Mouse (Mus musculus) cerebellum, adult (tissue): ENCODE measurements at regions not wholly inside any gene's neighbourhood (a gene's known extent, or its start where the extent isn't known, plus 50 kb on each side); places are given as distances from the start of the nearest gene placed in this dataset.

ENCODE experiments used
- ATAC-seq: cut with Nextera tagmentation; 2 replicates; pipeline ENCODE4 v1.9.2; 2017; ENCODE audit warnings: mild to moderate bottlenecking, moderate library complexity, mixed read lengths; ENCODE audit not compliant: insufficient number of reproducible peaks, low FRiP score, low TSS enrichment

DNA sequence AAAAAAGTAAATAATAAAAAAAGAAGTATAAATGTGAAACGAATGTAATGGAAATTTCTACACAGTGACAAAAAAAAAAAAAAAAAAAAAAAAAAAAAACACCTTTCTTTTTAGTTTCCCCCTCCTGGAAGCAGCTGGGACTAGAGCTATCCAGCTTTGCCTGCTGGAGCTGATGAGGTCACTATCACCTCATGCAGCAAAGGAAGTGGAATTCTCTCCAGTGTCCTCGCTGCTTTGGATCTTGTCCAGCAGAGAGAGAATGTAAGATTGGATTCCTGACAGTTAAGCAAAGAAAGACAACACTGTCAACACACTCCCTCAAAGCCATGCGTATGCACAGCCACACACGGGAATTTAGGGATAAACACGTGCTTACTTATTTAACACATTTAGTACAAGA is 698.9 kb upstream of the 4930412O13Rik start:
- ATAC-seq: no peak

- no peak for ATAC-seq
Measured at GRCm38 (mm10) chr2:9184243-9184642, 696.8 kb upstream of the 4930412O13Rik start.

DNA sequence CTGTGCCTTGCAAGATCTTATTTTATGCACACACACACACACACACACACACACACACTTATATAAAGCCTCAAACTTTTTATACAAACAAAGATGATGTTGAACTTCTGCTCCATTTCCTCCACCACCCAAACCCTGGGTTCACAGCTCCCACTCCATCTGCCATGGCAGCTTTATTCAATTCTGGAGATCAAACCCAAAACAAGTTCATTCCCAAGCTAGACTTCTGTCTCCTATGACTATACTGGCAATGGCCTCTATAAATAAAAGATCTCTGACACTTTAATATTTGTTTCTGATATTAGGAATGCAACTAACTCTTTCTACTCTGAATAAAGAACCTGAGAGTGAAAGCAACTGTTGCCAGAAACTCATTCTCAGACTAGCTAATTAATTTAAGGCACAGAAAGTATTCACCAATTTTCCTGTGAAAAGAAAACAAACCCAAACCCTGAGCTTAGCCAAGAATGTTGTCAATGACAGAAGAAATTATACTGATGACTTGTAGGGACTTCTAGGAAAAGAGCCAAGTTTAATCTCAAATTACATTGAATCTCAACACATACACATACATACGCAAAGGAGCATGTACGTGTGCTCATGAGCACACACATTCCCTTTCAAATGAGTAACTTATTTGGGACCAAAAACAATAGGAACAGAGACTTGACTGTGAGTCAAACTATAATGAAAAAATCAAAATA is 695.1 kb upstream of the 4930412O13Rik start:
- no peak for ATAC-seq

- no peak for ATAC-seq
Measured at GRCm38 (mm10) chr2:9193195-9193594, 687.9 kb upstream of the 4930412O13Rik start.

- no peak for ATAC-seq
Measured at GRCm38 (mm10) chr2:9197025-9197424, 684.0 kb upstream of the 4930412O13Rik start.

GRCm38 (mm10) chr2:9207963-9208362 is 673.1 kb upstream of the 4930412O13Rik start:
- ATAC-seq: no peak
